Mouse (Mus musculus) E14TG2a.4 (cell line): ENCODE measurements at regions not wholly inside any gene's neighbourhood (a gene's known extent, or its start where the extent isn't known, plus 50 kb on each side); places are given as distances from the start of the nearest gene placed in this dataset.

Experiments used
- CTCF ChIP-seq: conservative IDR thresholded peaks from 2 replicates; pipeline ENCODE4 v1.5.1; 2014; ENCODE audit warnings: low read length
- NANOG ChIP-seq: IDR thresholded peaks from 2 replicates; pipeline ENCODE4 v1.6.1; 2014; ENCODE audit warnings: borderline replicate concordance, low read length, mixed read lengths
- POU5F1 ChIP-seq: IDR thresholded peaks from 2 replicates; pipeline ENCODE4 v1.6.1; 2014; ENCODE audit warnings: low read length, borderline replicate concordance

DNA sequence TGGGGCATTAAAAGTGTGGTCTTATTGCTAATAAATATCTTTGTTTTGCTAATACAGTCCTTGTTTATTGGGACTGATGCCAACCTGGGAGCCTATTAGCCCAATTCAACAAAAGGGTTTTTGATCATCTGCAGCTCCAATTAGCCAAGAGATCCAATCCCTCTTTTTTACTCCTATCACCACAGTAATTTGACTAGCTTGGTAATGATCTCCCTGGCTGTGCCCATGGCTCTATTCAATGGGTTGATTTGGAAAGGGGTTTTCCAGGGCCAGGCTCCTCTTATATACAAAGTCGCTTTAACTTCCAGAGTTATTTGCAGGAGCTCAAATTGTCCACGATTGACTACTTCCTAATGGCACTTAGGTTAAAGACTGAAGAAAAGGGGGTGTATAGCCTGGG lies 145.1 kb upstream of the Adra1b start:
- TF ChIP-seq CTCF, result no peak
- TF ChIP-seq NANOG, result no peak
- no peak for TF ChIP-seq POU5F1
